Mouse (Mus musculus): ENCODE data around the gene C730034F03Rik. TPM values are rescaled to one million over a fixed set of nuclear protein-coding genes. Genes with fewer than 3 reads are reported as not detected.

The C730034F03Rik gene
- total and polyA plus RNA-seq, 2 experiments from 2014 or later: 2.0 TPM; not detected in 1

DNA sequence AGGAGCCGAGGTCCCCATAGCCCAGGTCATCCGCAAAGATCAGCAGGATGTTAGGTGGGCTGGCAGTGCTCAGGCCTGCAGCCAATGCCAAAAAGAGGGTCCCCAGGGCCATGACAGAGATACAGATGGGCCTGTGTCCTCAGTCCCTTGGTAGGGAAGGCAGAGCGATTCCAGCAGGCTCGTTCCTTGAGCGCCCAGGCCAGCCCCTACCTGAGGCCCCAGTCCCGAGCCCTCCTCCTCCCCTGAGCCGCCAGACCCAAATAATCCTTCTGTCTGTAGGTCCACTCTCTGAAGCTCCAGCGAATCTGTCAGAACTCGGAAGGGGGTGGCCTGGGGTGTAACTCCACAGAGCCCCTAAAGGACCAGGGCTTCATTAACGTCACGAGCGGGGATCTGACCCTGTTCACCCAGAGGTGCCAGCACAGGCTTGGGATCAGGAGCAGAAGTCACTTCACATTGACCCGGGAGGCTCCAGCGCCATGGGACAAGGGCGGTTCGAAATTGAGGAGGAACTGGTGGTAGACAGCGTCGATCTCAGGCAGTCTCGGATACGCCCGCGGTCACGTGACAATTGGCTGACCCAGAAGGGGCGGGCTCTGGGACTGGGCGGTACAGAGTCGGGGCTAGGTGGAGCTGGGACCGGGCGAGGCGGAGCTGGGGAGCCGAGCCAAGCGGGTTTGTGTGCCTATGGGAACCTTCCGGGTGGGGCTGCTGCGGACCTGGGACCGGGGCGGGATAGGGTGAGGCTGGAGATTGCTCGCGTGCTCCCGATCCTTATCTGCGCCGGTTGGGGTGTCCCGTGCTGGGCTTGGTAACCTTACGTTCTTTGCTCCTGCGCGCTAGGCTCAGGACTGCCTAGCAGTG lies 46.5 kb downstream of the C730034F03Rik start:
- H3K27me3 ChIP-seq (ENCODE audit: control insufficient read depth, insufficient read depth, low read length): no peaks in the 10 kb centered on the region
- WGBS: 8% methylated on average over 43 of the region's 44 CpGs
- H3K27ac ChIP-seq (ENCODE audit: low read depth): peak overlapping the region; percentile 80
- TF ChIP-seq EP300 (IDR thresholded peaks at IDR 0.05; ENCODE audit: low read depth) (no peak), CTCF (IDR thresholded peaks at IDR 0.05; ENCODE audit: low read depth) (peak; percentile 6; the same call in 1 of the 2 replicates)
- peak; percentile 92 for ATAC-seq (ENCODE audit: insufficient read depth, low read depth)
- no peaks in the 10 kb centered on the region for H3K9me3 ChIP-seq (replicated peaks; ENCODE audit: control insufficient read depth, low read length)
- H3K4me3 ChIP-seq (ENCODE audit: low read depth, low read length): peak overlapping the region; percentile 54
- peak overlapping the region; percentile 46 for H3K9ac ChIP-seq (replicated peaks; ENCODE audit: low read depth, low read length)
- H3K4me2 ChIP-seq (ENCODE audit: low read depth, low read length): peak overlapping the region; percentile 88
- DNase-seq (ENCODE audit: low spot score): peak; percentile 90
- H3K36me3 ChIP-seq (replicated peaks; ENCODE audit: control insufficient read depth, insufficient read depth, low read length): no peaks in the 10 kb centered on the region
- peaks cover 10% of the 10 kb centered on the region for H3K4me1 ChIP-seq (ENCODE audit: control insufficient read depth, insufficient read depth)

DNA sequence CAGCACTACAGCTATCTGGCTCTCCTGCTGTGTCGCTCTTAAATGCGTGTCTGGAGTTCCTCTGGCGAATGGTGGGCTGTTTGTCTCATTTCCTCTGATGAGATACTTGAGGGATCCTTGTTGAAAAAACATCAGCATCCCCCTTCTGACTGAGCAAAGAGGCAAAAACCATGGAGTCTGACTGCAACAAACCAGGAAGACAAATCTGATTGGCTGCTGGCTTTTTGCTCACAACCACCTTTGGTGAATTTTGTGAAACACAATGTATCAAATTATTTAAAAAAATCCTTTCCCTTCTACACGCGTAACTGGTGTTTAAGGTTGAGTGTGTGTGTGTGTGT lies 47.1 kb downstream of the C730034F03Rik start:
- Histone ChIP-seq H3K4me2 (ENCODE audit: low read depth, low read length) (peak overlapping the region; percentile 88), H3K4me1 (ENCODE audit: control insufficient read depth, insufficient read depth) (peaks cover 10% of the 10 kb centered on the region), H3K36me3 (replicated peaks; ENCODE audit: control insufficient read depth, insufficient read depth, low read length) (no peaks in the 10 kb centered on the region), H3K27me3 (ENCODE audit: control insufficient read depth, insufficient read depth, low read length) (no peaks in the 10 kb centered on the region), H3K27ac (ENCODE audit: low read depth) (peak overlapping the region; percentile 80), H3K4me3 (ENCODE audit: low read depth, low read length) (peak overlapping the region; percentile 54), H3K9me3 (replicated peaks; ENCODE audit: control insufficient read depth, low read length) (no peaks in the 10 kb centered on the region), H3K9ac (replicated peaks; ENCODE audit: low read depth, low read length) (peak overlapping the region; percentile 46)
- WGBS: 8% methylated on average over 5 of the region's 5 CpGs
- TF ChIP-seq CTCF (IDR thresholded peaks at IDR 0.05; ENCODE audit: low read depth) (no peak), EP300 (IDR thresholded peaks at IDR 0.05; ENCODE audit: low read depth) (no peak)
- DNase-seq (ENCODE audit: low spot score) (no peak), ATAC-seq (ENCODE audit: insufficient read depth, low read depth) (no peak; the same call in 1 of the 2 replicates)

- Histone ChIP-seq H3K36me3 (replicated peaks; ENCODE audit: control insufficient read depth, insufficient read depth, low read length) (no peaks in the 10 kb centered on the region), H3K9ac (replicated peaks; ENCODE audit: low read depth, low read length) (peak within 1 kb of the TSS; percentile 46), H3K4me2 (ENCODE audit: low read depth, low read length) (peak within 1 kb of the TSS; percentile 88), H3K4me1 (ENCODE audit: control insufficient read depth, insufficient read depth) (peaks cover 10% of the 10 kb centered on the region), H3K27me3 (ENCODE audit: control insufficient read depth, insufficient read depth, low read length) (no peaks in the 10 kb centered on the region), H3K4me3 (ENCODE audit: low read depth, low read length) (peak within 1 kb of the TSS; percentile 54), H3K27ac (ENCODE audit: low read depth) (peak within 1 kb of the TSS; percentile 80), H3K9me3 (replicated peaks; ENCODE audit: control insufficient read depth, low read length) (peaks cover 3% of the 10 kb centered on the region)
- 35% methylated on average over 9 of the region's 9 CpGs for WGBS
- DNase-seq (ENCODE audit: low spot score) (no peak), ATAC-seq (ENCODE audit: insufficient read depth, low read depth) (no peak)
- TF ChIP-seq CTCF (IDR thresholded peaks at IDR 0.05; ENCODE audit: low read depth) (no peak), EP300 (IDR thresholded peaks at IDR 0.05; ENCODE audit: low read depth) (0 out of 2 replicates have a peak, but pooled peaks have one; percentile 26)
Measured at GRCm38 (mm10) chr15:89477091-89477491, 47.7 kb downstream of the C730034F03Rik start, which contains the start of gene Arsa. Gene Arsa, minus strand, starts transcription at chr15:89477425.

DNA sequence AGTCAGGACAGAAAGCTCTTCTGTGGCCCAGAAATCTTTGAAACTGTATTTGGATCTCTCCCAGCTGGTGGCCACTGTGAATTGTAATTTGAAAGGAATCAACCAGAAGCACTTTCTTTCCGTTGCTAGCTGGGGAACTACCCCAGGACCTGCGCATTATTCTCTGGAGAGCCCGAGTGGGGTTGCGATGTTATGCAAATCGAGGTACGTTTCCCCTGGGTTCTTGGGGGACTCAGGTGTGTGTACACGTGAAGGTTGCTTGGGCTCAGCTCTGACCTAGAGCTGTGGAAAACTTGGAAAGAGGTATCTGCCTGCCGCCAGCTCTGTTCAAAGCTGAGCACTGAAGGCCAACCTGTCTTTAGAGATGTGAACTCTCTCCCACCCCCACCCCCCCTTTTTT lies 48.4 kb downstream of the C730034F03Rik start:
- 60% methylated on average over 8 of the region's 8 CpGs for WGBS
- H3K4me2 ChIP-seq (ENCODE audit: low read depth, low read length): peak overlapping the region; percentile 4; the same call in 1 of the 2 replicates
- H3K36me3 ChIP-seq (replicated peaks; ENCODE audit: control insufficient read depth, insufficient read depth, low read length): no peaks in the 10 kb centered on the region
- peaks cover 10% of the 10 kb centered on the region for H3K4me1 ChIP-seq (ENCODE audit: control insufficient read depth, insufficient read depth)
- DNase-seq (ENCODE audit: low spot score) (no peak), ATAC-seq (ENCODE audit: insufficient read depth, low read depth) (no peak)
- peaks cover 8% of the 10 kb centered on the region for H3K9me3 ChIP-seq (replicated peaks; ENCODE audit: control insufficient read depth, low read length)
- H3K27ac ChIP-seq (ENCODE audit: low read depth): peak overlapping the region; percentile 5; the same call in 1 of the 2 replicates
- TF ChIP-seq CTCF (IDR thresholded peaks at IDR 0.05; ENCODE audit: low read depth) (no peak), EP300 (IDR thresholded peaks at IDR 0.05; ENCODE audit: low read depth) (no peak)
- H3K4me3 ChIP-seq (ENCODE audit: low read depth, low read length): no peak overlapping the region
- no peaks in the 10 kb centered on the region for H3K27me3 ChIP-seq (ENCODE audit: control insufficient read depth, insufficient read depth, low read length)
- no peak overlapping the region for H3K9ac ChIP-seq (replicated peaks; ENCODE audit: low read depth, low read length)

- DNase-seq (ENCODE audit: low spot score): no peak
- ATAC-seq (ENCODE audit: insufficient read depth, low read depth): no peak
Measured at GRCm38 (mm10) chr15:89478622-89479021, 49.2 kb downstream of the C730034F03Rik start.

More at GRCm38 (mm10) chr15:89478622-89479021, 49.2 kb downstream of the C730034F03Rik start:
- no peak overlapping the region for H3K27ac ChIP-seq (ENCODE audit: low read depth)
- peaks cover 8% of the 10 kb centered on the region for H3K9me3 ChIP-seq (replicated peaks; ENCODE audit: control insufficient read depth, low read length)
- H3K4me3 ChIP-seq (ENCODE audit: low read depth, low read length): no peak overlapping the region
- H3K9ac ChIP-seq (replicated peaks; ENCODE audit: low read depth, low read length): no peak overlapping the region
- H3K27me3 ChIP-seq (ENCODE audit: control insufficient read depth, insufficient read depth, low read length): no peaks in the 10 kb centered on the region
- 84% methylated on average over 3 of the region's 3 CpGs for WGBS
- TF ChIP-seq EP300 (IDR thresholded peaks at IDR 0.05; ENCODE audit: low read depth): no peak
- TF ChIP-seq CTCF (IDR thresholded peaks at IDR 0.05; ENCODE audit: low read depth): no peak
- H3K4me1 ChIP-seq (ENCODE audit: control insufficient read depth, insufficient read depth): peaks cover 10% of the 10 kb centered on the region
- no peaks in the 10 kb centered on the region for H3K36me3 ChIP-seq (replicated peaks; ENCODE audit: control insufficient read depth, insufficient read depth, low read length)
- H3K4me2 ChIP-seq (ENCODE audit: low read depth, low read length): no peak overlapping the region

Other genes with a start within 250 kb of the C730034F03Rik start
- 153 and 199 TPM in 2 replicates for gene Plxnb2, start 248.8 kb upstream of the C730034F03Rik start, total RNA-seq (2014; rRNA removed; ENCODE audit: low replicate concordance)
- 51.6 and 54.5 TPM in 2 replicates for gene Plxnb2, start 248.8 kb upstream of the C730034F03Rik start, polyA plus RNA-seq (2015; fragmentation: Nextera tagmentation; extraction: Ambion mirVana)
- gene Dennd6b, start 233.1 kb upstream of the C730034F03Rik start, total RNA-seq (2014; rRNA removed; ENCODE audit: low replicate concordance): 15.2 and 19.2 TPM in 2 replicates
- gene Dennd6b, start 233.1 kb upstream of the C730034F03Rik start, polyA plus RNA-seq (2015; fragmentation: Nextera tagmentation; extraction: Ambion mirVana): 14.5 and 14.8 TPM in 2 replicates
- gene Ppp6r2, start 218.0 kb upstream of the C730034F03Rik start, total RNA-seq (2014; rRNA removed; ENCODE audit: low replicate concordance): 65.1 and 98.4 TPM in 2 replicates
- 27.4 and 27.7 TPM in 2 replicates for gene Ppp6r2, start 218.0 kb upstream of the C730034F03Rik start, polyA plus RNA-seq (2015; fragmentation: Nextera tagmentation; extraction: Ambion mirVana)
- 113 and 147 TPM in 2 replicates for gene Sbf1, start 114.3 kb upstream of the C730034F03Rik start, total RNA-seq (2014; rRNA removed; ENCODE audit: low replicate concordance)
- 17.7 and 25.6 TPM in 2 replicates for gene Sbf1, start 114.3 kb upstream of the C730034F03Rik start, polyA plus RNA-seq (2015; fragmentation: Nextera tagmentation; extraction: Ambion mirVana)
- not detected in 2 replicates for gene Adm2, start 106.9 kb upstream of the C730034F03Rik start, total RNA-seq (2014; rRNA removed; ENCODE audit: low replicate concordance)
- not detected in 2 replicates for gene Adm2, start 106.9 kb upstream of the C730034F03Rik start, polyA plus RNA-seq (2015; fragmentation: Nextera tagmentation; extraction: Ambion mirVana)
- gene Miox, start 95.2 kb upstream of the C730034F03Rik start, total RNA-seq (2014; rRNA removed; ENCODE audit: low replicate concordance): not detected in 2 replicates
- not detected in 2 replicates for gene Miox, start 95.2 kb upstream of the C730034F03Rik start, polyA plus RNA-seq (2015; fragmentation: Nextera tagmentation; extraction: Ambion mirVana)
- 26.9 and 33.5 TPM in 2 replicates for gene Lmf2, start 73.9 kb upstream of the C730034F03Rik start, total RNA-seq (2014; rRNA removed; ENCODE audit: low replicate concordance)
- 31.4 and 33.3 TPM in 2 replicates for gene Lmf2, start 73.9 kb upstream of the C730034F03Rik start, polyA plus RNA-seq (2015; fragmentation: Nextera tagmentation; extraction: Ambion mirVana)
- 83.8 and 136 TPM in 2 replicates for gene Ncaph2, start 73.9 kb upstream of the C730034F03Rik start, total RNA-seq (2014; rRNA removed; ENCODE audit: low replicate concordance)
- 59.4 and 64.3 TPM in 2 replicates for gene Ncaph2, start 73.9 kb upstream of the C730034F03Rik start, polyA plus RNA-seq (2015; fragmentation: Nextera tagmentation; extraction: Ambion mirVana)
- 29.0 and 30.6 TPM in 2 replicates for gene Sco2, start 55.7 kb upstream of the C730034F03Rik start, total RNA-seq (2014; rRNA removed; ENCODE audit: low replicate concordance)
- 8.1 and 9.4 TPM in 2 replicates for gene Sco2, start 55.7 kb upstream of the C730034F03Rik start, polyA plus RNA-seq (2015; fragmentation: Nextera tagmentation; extraction: Ambion mirVana)
- gene Tymp, start 52.5 kb upstream of the C730034F03Rik start, total RNA-seq (2014; rRNA removed; ENCODE audit: low replicate concordance): 1.6 and 7.2 TPM in 2 replicates
- gene Tymp, start 52.5 kb upstream of the C730034F03Rik start, polyA plus RNA-seq (2015; fragmentation: Nextera tagmentation; extraction: Ambion mirVana): 1.3 and 1.4 TPM in 2 replicates
- gene Odf3b, start 50.3 kb upstream of the C730034F03Rik start, total RNA-seq (2014; rRNA removed; ENCODE audit: low replicate concordance): 0.46 TPM in 1 of 2 replicates, not detected in the other
- 0.67 and 1.7 TPM in 2 replicates for gene Odf3b, start 50.3 kb upstream of the C730034F03Rik start, polyA plus RNA-seq (2015; fragmentation: Nextera tagmentation; extraction: Ambion mirVana)
- not detected in 2 replicates for gene Klhdc7b, start 44.7 kb upstream of the C730034F03Rik start, total RNA-seq (2014; rRNA removed; ENCODE audit: low replicate concordance)
- not detected in 2 replicates for gene Klhdc7b, start 44.7 kb upstream of the C730034F03Rik start, polyA plus RNA-seq (2015; fragmentation: Nextera tagmentation; extraction: Ambion mirVana)
- gene Syce3, start 19.1 kb upstream of the C730034F03Rik start, total RNA-seq (2014; rRNA removed; ENCODE audit: low replicate concordance): not detected in 2 replicates
- not detected in 2 replicates for gene Syce3, start 19.1 kb upstream of the C730034F03Rik start, polyA plus RNA-seq (2015; fragmentation: Nextera tagmentation; extraction: Ambion mirVana)
- 600 and 674 TPM in 2 replicates for gene Cpt1b, start 3.7 kb upstream of the C730034F03Rik start, total RNA-seq (2014; rRNA removed; ENCODE audit: low replicate concordance)
- 400 and 412 TPM in 2 replicates for gene Cpt1b, start 3.7 kb upstream of the C730034F03Rik start, polyA plus RNA-seq (2015; fragmentation: Nextera tagmentation; extraction: Ambion mirVana)
- gene Gm44502, start 107 bp downstream of the C730034F03Rik start, total RNA-seq (2014; rRNA removed; ENCODE audit: low replicate concordance): 0.08 and 2.4 TPM in 2 replicates
- gene Gm44502, start 107 bp downstream of the C730034F03Rik start, polyA plus RNA-seq (2015; fragmentation: Nextera tagmentation; extraction: Ambion mirVana): 0.80 and 0.82 TPM in 2 replicates
- gene Chkb, start 319 bp downstream of the C730034F03Rik start, total RNA-seq (2014; rRNA removed; ENCODE audit: low replicate concordance): 64.5 and 78.3 TPM in 2 replicates
- 130 and 142 TPM in 2 replicates for gene Chkb, start 319 bp downstream of the C730034F03Rik start, polyA plus RNA-seq (2015; fragmentation: Nextera tagmentation; extraction: Ambion mirVana)
- gene Mapk8ip2, start 24.3 kb downstream of the C730034F03Rik start, total RNA-seq (2014; rRNA removed; ENCODE audit: low replicate concordance): 0.84 TPM in 1 of 2 replicates, not detected in the other
- gene Mapk8ip2, start 24.3 kb downstream of the C730034F03Rik start, polyA plus RNA-seq (2015; fragmentation: Nextera tagmentation; extraction: Ambion mirVana): 0.15 and 0.23 TPM in 2 replicates
- 14.1 and 17.6 TPM in 2 replicates for gene Arsa, start 47.8 kb downstream of the C730034F03Rik start, total RNA-seq (2014; rRNA removed; ENCODE audit: low replicate concordance)
- 10.4 and 12.7 TPM in 2 replicates for gene Arsa, start 47.8 kb downstream of the C730034F03Rik start, polyA plus RNA-seq (2015; fragmentation: Nextera tagmentation; extraction: Ambion mirVana)
- gene Shank3, start 70.0 kb downstream of the C730034F03Rik start, total RNA-seq (2014; rRNA removed; ENCODE audit: low replicate concordance): 17.1 and 26.5 TPM in 2 replicates
- gene Shank3, start 70.0 kb downstream of the C730034F03Rik start, polyA plus RNA-seq (2015; fragmentation: Nextera tagmentation; extraction: Ambion mirVana): 0.81 and 1.1 TPM in 2 replicates
- not detected in 2 replicates for gene Acr, start 138.7 kb downstream of the C730034F03Rik start, total RNA-seq (2014; rRNA removed; ENCODE audit: low replicate concordance)
- gene Acr, start 138.7 kb downstream of the C730034F03Rik start, polyA plus RNA-seq (2015; fragmentation: Nextera tagmentation; extraction: Ambion mirVana): 0.23 TPM in 1 of 2 replicates, not detected in the other
- 9.6 and 12.7 TPM in 2 replicates for gene Rabl2, start 162.3 kb downstream of the C730034F03Rik start, total RNA-seq (2014; rRNA removed; ENCODE audit: low replicate concordance)
- 9.2 and 10.3 TPM in 2 replicates for gene Rabl2, start 162.3 kb downstream of the C730034F03Rik start, polyA plus RNA-seq (2015; fragmentation: Nextera tagmentation; extraction: Ambion mirVana)